Mouse (Mus musculus) embryonic facial prominence, embryonic 11.5 days (tissue): ENCODE measurements around the gene Myof. TPM values are rescaled to one million over a fixed set of nuclear protein-coding genes. Genes with fewer than 3 reads are reported as not detected.

ENCODE experiments used
- ATAC-seq: fragments of 200-750 bp; cut with Nextera tagmentation; replicated peaks from 2 replicates; pipeline ENCODE4 v1.8.0; 2017; ENCODE audit warnings: low read depth; ENCODE audit not compliant: insufficient number of reproducible peaks, low FRiP score, low TSS enrichment
- DNase-seq: peaks from one replicate; pipeline ENCODE4 v3.0.0-alpha.2; 2015; ENCODE audit warnings: low spot score
- H3K27ac ChIP-seq: fragments of 300-500 bp; sonication (generic); replicated peaks from 2 replicates; pipeline ENCODE4 v1.5.1; 2014; ENCODE audit warnings: mild to moderate bottlenecking, low read depth, low read length, control low read depth
- H3K27me3 ChIP-seq: fragments of 300-500 bp; sonication (generic); 2 replicates; pipeline ENCODE4 v1.6.1; 2014; ENCODE audit warnings: mild to moderate bottlenecking, low read length, moderate library complexity, mixed read lengths; ENCODE audit not compliant: control insufficient read depth, insufficient read depth
- H3K36me3 ChIP-seq: fragments of 300-500 bp; sonication (generic); replicated peaks from 2 replicates; pipeline ENCODE4 v1.6.1; 2014; ENCODE audit warnings: low read depth, mild to moderate bottlenecking, low read length, moderate library complexity, mixed read lengths; ENCODE audit not compliant: control insufficient read depth, insufficient read depth
- H3K4me1 ChIP-seq: fragments of 300-500 bp; sonication (generic); 2 replicates; pipeline ENCODE4 v1.6.1; 2014; ENCODE audit warnings: low read length, mixed read lengths; ENCODE audit not compliant: control insufficient read depth, insufficient read depth
- H3K4me2 ChIP-seq: fragments of 300-500 bp; sonication (generic); 2 replicates; pipeline ENCODE4 v1.6.1; 2014; ENCODE audit warnings: low read depth, mild to moderate bottlenecking, control low read depth, low read length, moderate library complexity
- H3K4me3 ChIP-seq: fragments of 300-500 bp; sonication (generic); 2 replicates; pipeline ENCODE4 v1.5.1; 2014; ENCODE audit warnings: low read depth, low read length, control low read depth
- H3K9ac ChIP-seq: fragments of 300-500 bp; sonication (generic); replicated peaks from 2 replicates; pipeline ENCODE4 v1.6.1; 2014; ENCODE audit warnings: mild to moderate bottlenecking, control low read depth, low read length
- H3K9me3 ChIP-seq: fragments of 300-500 bp; sonication (generic); replicated peaks from 2 replicates; pipeline ENCODE4 v1.6.1; 2016; ENCODE audit warnings: mild to moderate bottlenecking, low read length, inconsistent platforms, mixed read lengths; ENCODE audit not compliant: control insufficient read depth
- WGBS: fragments of 180-500 bp; shearing (Covaris S2); extraction: QIAGEN DNeasy Blood & Tissue Kit; methylation state at CpG from one replicate; pipeline ENCODE4 v1.1.7; 2014; 5-methylcytosine and 5-hydroxymethylcytosine counted together
- polyA plus RNA-seq: library from polyadenylated mRNA; unstranded; fragments of >200 nt; fragmentation: Nextera tagmentation; extraction: Ambion mirVana; gene quantifications from 2 replicates; pipeline ENCODE4 v1.2.1, GENCODE M21; 2014

The Myof gene
- polyA plus RNA-seq, 1 experiment from 2014 or later = 8.0 TPM

- no peaks in the 10 kb centered on the region for H3K4me1 ChIP-seq
- H3K36me3 ChIP-seq = no peaks in the 10 kb centered on the region
- ATAC-seq = no peak
- H3K9me3 ChIP-seq = no peaks in the 10 kb centered on the region
- no peaks in the 10 kb centered on the region for H3K27me3 ChIP-seq
- H3K4me2 ChIP-seq = no peak overlapping the region
- WGBS = 78% methylated on average over 3 of the region's 3 CpGs
- DNase-seq = no peak
- H3K9ac ChIP-seq = no peak overlapping the region
- H3K4me3 ChIP-seq = no peak overlapping the region
- no peak overlapping the region for H3K27ac ChIP-seq
Observed at GRCm38 (mm10) chr19:38077851-38078540, 34.6 kb upstream of the Myof start.

- no peak overlapping the region for H3K4me3 ChIP-seq
- no peaks in the 10 kb centered on the region for H3K9me3 ChIP-seq
- 87% methylated on average over 2 of the region's 2 CpGs for WGBS
- no peak overlapping the region for H3K4me2 ChIP-seq
- no peak for DNase-seq
- no peak overlapping the region for H3K27ac ChIP-seq
- peaks cover 4% of the 10 kb centered on the region for H3K36me3 ChIP-seq
- no peak for ATAC-seq
- H3K9ac ChIP-seq = no peak overlapping the region
- no peaks in the 10 kb centered on the region for H3K27me3 ChIP-seq
- no peaks in the 10 kb centered on the region for H3K4me1 ChIP-seq
Observed at GRCm38 (mm10) chr19:38076251-38076650, 32.9 kb upstream of the Myof start.

- H3K4me1 ChIP-seq = no peaks in the 10 kb centered on the region
- ATAC-seq (no peak), DNase-seq (no peak)
- no peak overlapping the region for H3K9ac ChIP-seq
- WGBS = 81% methylated on average over 11 of the region's 11 CpGs
- peaks cover 4% of the 10 kb centered on the region for H3K36me3 ChIP-seq
- H3K27ac ChIP-seq = no peak overlapping the region
- H3K27me3 ChIP-seq = no peaks in the 10 kb centered on the region
- H3K4me2 ChIP-seq = no peak overlapping the region
- H3K4me3 ChIP-seq = no peak overlapping the region
- no peaks in the 10 kb centered on the region for H3K9me3 ChIP-seq
Observed at GRCm38 (mm10) chr19:38075051-38075450, 31.7 kb upstream of the Myof start.

GRCm38 (mm10) chr19:38073226-38073625 is 29.8 kb upstream of the Myof start:
- Histone ChIP-seq H3K9me3 (no peaks in the 10 kb centered on the region), H3K4me1 (no peaks in the 10 kb centered on the region), H3K27ac (no peak overlapping the region), H3K9ac (no peak overlapping the region), H3K4me2 (no peak overlapping the region), H3K4me3 (no peak overlapping the region), H3K36me3 (peaks cover 6% of the 10 kb centered on the region), H3K27me3 (no peaks in the 10 kb centered on the region)
- no peak for DNase-seq
- no peak for ATAC-seq
- 90% methylated on average over 5 of the region's 5 CpGs for WGBS

GRCm38 (mm10) chr19:38064051-38064450 is 20.7 kb upstream of the Myof start:
- Histone ChIP-seq H3K4me3 (no peak overlapping the region), H3K36me3 (no peaks in the 10 kb centered on the region; the same call in 1 of the 2 replicates), H3K9me3 (no peaks in the 10 kb centered on the region), H3K27me3 (no peaks in the 10 kb centered on the region), H3K4me2 (no peak overlapping the region), H3K4me1 (no peaks in the 10 kb centered on the region), H3K27ac (no peak overlapping the region), H3K9ac (no peak overlapping the region)
- 100% methylated on average over 1 of the region's 1 CpGs for WGBS
- ATAC-seq = no peak
- DNase-seq = no peak

- Histone ChIP-seq H3K27me3 (no peaks in the 10 kb centered on the region), H3K4me1 (no peaks in the 10 kb centered on the region), H3K4me2 (no peak overlapping the region), H3K9me3 (no peaks in the 10 kb centered on the region), H3K9ac (no peak overlapping the region), H3K36me3 (no peaks in the 10 kb centered on the region; the same call in 1 of the 2 replicates), H3K4me3 (no peak overlapping the region), H3K27ac (no peak overlapping the region)
- no peak for DNase-seq
- 90% methylated on average over 3 of the region's 3 CpGs for WGBS
- no peak for ATAC-seq
Observed at GRCm38 (mm10) chr19:38063201-38063600, 19.8 kb upstream of the Myof start.

GRCm38 (mm10) chr19:38056931-38057330 is 13.6 kb upstream of the Myof start:
- 91% methylated on average over 8 of the region's 8 CpGs for WGBS
- H3K4me3 ChIP-seq = no peak overlapping the region

GRCm38 (mm10) chr19:38056276-38056675 is 12.9 kb upstream of the Myof start:
- H3K4me1 ChIP-seq = no peaks in the 10 kb centered on the region
- H3K9ac ChIP-seq = no peak overlapping the region
- H3K36me3 ChIP-seq = no peaks in the 10 kb centered on the region; the same call in 1 of the 2 replicates
- no peaks in the 10 kb centered on the region for H3K9me3 ChIP-seq
- DNase-seq (no peak), ATAC-seq (no peak)
- H3K4me2 ChIP-seq = no peak overlapping the region; the same call in 1 of the 2 replicates
- H3K27me3 ChIP-seq = no peaks in the 10 kb centered on the region
- peak overlapping the region; percentile 74; the same call in 1 of the 2 replicates for H3K4me3 ChIP-seq
- WGBS = 60% methylated on average over 3 of the region's 3 CpGs
- H3K27ac ChIP-seq = no peak overlapping the region

More at GRCm38 (mm10) chr19:38056931-38057330, 13.6 kb upstream of the Myof start:
- H3K36me3 ChIP-seq = no peaks in the 10 kb centered on the region; the same call in 1 of the 2 replicates
- ATAC-seq (no peak), DNase-seq (no peak)
- no peak overlapping the region for H3K27ac ChIP-seq
- no peak overlapping the region for H3K9ac ChIP-seq
- H3K27me3 ChIP-seq = no peaks in the 10 kb centered on the region
- H3K9me3 ChIP-seq = no peaks in the 10 kb centered on the region
- no peak overlapping the region for H3K4me2 ChIP-seq
- no peaks in the 10 kb centered on the region for H3K4me1 ChIP-seq
